Mouse (Mus musculus): ENCODE results near the gene Rbmxl1. TPM values are rescaled to one million over a fixed set of nuclear protein-coding genes. Genes with fewer than 3 reads are reported as not detected.
"Not testable (repeated sequence)": the region's sequence is repeated elsewhere in the genome, so short reads cannot be mapped to it uniquely, and the experiment has no call there.

Gene Rbmxl1
- polyA plus RNA-seq, 1 experiment from 2014 or later = 398 TPM

- no peak overlapping the region for H3K27ac ChIP-seq (replicated peaks)
- whole genome bisulfite sequencing = 92% methylated on average over 3 of the region's 3 CpGs
- H3K4me1 ChIP-seq = peaks cover 10% of the 10 kb centered on the region
- no peaks in the 10 kb centered on the region for H3K9me3 ChIP-seq
- no peaks in the 10 kb centered on the region for H3K27me3 ChIP-seq (replicated peaks; ENCODE audit: low read depth, poor library complexity, severe bottlenecking)
- H3K36me3 ChIP-seq (replicated peaks) = peaks cover 40% of the 10 kb centered on the region
- no peak overlapping the region for H3K4me3 ChIP-seq
- DNase-seq (ENCODE audit: low spot score) = no peak
These were observed 6.4 kb upstream of the Rbmxl1 start for GRCm38 (mm10) chr8:78515132-78515531.

- Histone ChIP-seq H3K36me3 (replicated peaks) (peaks cover 38% of the 10 kb centered on the region), H3K4me3 (no peak overlapping the region), H3K27ac (replicated peaks) (no peak overlapping the region), H3K27me3 (replicated peaks; ENCODE audit: low read depth, poor library complexity, severe bottlenecking) (no peaks in the 10 kb centered on the region), H3K4me1 (peaks cover 11% of the 10 kb centered on the region), H3K9me3 (no peaks in the 10 kb centered on the region)
- 93% methylated on average over 1 of the region's 1 CpGs for WGBS
- no peak for DNase-seq (ENCODE audit: low spot score)
These were observed 6.0 kb upstream of the Rbmxl1 start for GRCm38 (mm10) chr8:78514706-78515105.

DNA sequence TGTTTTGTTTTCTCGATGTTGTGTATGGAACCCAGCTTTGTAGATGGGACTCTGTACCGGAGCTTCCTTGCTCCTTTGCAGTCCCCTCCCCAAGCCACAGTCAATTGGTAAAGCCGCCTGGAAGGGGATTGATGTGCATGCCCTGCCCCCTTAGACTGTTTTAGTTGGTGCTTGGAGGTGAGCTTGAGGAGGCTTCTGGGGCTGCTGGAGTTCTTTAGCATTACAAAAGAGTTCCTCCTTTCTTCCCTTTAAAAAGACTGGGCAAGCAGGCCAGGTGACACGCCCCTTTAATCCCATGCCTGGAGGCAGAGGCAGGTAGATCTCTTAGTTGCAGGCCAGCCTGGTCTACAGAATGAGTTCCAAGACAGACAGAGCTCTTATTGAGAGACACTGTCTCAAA lies 4.4 kb upstream of the Rbmxl1 start:
- no peaks in the 10 kb centered on the region for H3K9me3 ChIP-seq
- 85% methylated on average over 4 of the region's 4 CpGs for whole genome bisulfite sequencing
- H3K4me3 ChIP-seq = no peak overlapping the region
- no peak overlapping the region for H3K27ac ChIP-seq (replicated peaks)
- H3K27me3 ChIP-seq (replicated peaks; ENCODE audit: low read depth, poor library complexity, severe bottlenecking) = no peaks in the 10 kb centered on the region
- DNase-seq (ENCODE audit: low spot score) = no peak
- H3K4me1 ChIP-seq = peaks cover 11% of the 10 kb centered on the region
- peaks cover 36% of the 10 kb centered on the region for H3K36me3 ChIP-seq (replicated peaks)

DNA sequence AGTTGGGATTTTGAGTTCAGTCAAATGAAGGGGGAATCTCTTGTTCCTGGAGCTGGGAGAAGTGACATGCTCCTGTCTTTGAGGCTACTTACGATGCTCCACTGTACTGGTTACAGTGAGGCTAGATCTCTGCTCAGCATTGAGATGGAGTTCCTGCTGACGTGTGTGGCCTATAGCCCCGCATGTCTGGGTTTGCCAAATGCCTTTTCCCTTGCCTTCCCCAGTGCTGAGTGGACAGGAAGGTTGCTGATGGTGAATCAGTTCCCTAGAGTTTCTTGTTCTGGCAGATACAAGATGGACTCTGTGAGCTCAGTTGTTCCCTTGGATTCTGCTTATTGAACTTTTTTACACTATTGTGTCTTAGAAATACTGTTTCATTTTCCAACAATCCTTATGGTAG lies 2.2 kb upstream of the Rbmxl1 start:
- Histone ChIP-seq H3K4me1 (peaks cover 18% of the 10 kb centered on the region), H3K27ac (replicated peaks) (no peak overlapping the region), H3K9me3 (peaks cover 8% of the 10 kb centered on the region; the same call in 1 of the 2 replicates), H3K27me3 (replicated peaks; ENCODE audit: low read depth, poor library complexity, severe bottlenecking) (no peaks in the 10 kb centered on the region), H3K36me3 (replicated peaks) (peaks cover 28% of the 10 kb centered on the region), H3K4me3 (peak overlapping the region; percentile 11; the same call in 1 of the 2 replicates)
- DNase-seq (ENCODE audit: low spot score) = no peak
- WGBS = 57% methylated on average over 3 of the region's 3 CpGs

- Histone ChIP-seq H3K9me3 (peaks cover 8% of the 10 kb centered on the region; the same call in 1 of the 2 replicates), H3K36me3 (replicated peaks) (peaks cover 29% of the 10 kb centered on the region), H3K4me3 (peak overlapping the region; percentile 96), H3K4me1 (peaks cover 18% of the 10 kb centered on the region), H3K27ac (replicated peaks) (peak overlapping the region; percentile 100), H3K27me3 (replicated peaks; ENCODE audit: low read depth, poor library complexity, severe bottlenecking) (no peaks in the 10 kb centered on the region)
- under 1% methylated on average over 11 of the region's 11 CpGs for WGBS
- DNase-seq (ENCODE audit: low spot score) = no peak
These were observed 1.4 kb upstream of the Rbmxl1 start for GRCm38 (mm10) chr8:78510094-78510493.

DNA sequence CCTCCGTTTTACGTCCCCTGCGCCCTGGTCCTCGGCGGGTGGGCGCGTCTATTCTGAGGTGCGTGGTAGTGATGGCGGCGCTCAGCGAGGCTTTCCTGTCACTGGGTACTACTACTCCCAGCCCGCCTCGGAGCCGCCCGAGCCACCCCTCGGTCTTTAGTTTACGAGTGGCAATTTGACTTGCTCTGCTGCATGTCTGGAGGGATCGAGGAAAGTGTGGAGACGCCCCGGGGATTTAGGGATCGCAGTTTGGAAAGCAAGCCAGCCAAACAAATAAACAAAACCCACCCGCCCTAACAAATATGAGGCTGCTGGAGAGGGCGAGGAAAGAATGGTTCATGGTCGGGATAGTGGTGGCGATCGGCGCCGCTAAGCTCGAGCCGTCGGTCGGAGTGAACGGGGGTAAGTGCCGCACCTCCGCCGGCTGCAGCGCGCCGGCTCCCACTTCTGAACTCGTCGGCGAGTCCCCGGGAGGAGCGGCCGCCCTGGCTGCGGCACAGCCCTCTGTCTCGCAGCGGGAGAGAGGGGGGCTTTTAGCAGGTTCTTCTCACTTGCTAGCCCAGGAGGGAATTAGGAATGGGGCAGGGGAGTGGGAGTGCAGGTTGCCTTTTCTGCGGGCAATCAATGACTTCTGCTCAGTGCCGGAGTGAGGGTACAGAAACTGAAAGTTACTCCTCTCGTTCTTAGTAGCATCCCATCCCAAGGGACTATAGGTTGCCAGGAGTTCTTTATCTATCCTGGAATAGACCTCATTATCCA lies 754 bp upstream of the Rbmxl1 start, which contains the start of gene Slc10a7:
Gene Slc10a7, plus strand, starts transcription at position 74 of the 759 bp plus-strand sequence.
- Histone ChIP-seq H3K27me3 (replicated peaks; ENCODE audit: low read depth, poor library complexity, severe bottlenecking) (no peaks in the 10 kb centered on the region), H3K27ac (replicated peaks) (peak within 1 kb of the TSS; percentile 100), H3K4me3 (peak within 1 kb of the TSS; percentile 96), H3K36me3 (replicated peaks) (peaks cover 35% of the 10 kb centered on the region), H3K9me3 (peaks cover 8% of the 10 kb centered on the region; the same call in 1 of the 2 replicates), H3K4me1 (peaks cover 18% of the 10 kb centered on the region)
- WGBS = under 1% methylated on average over 51 of the region's 51 CpGs
- peak; percentile 93 for DNase-seq (ENCODE audit: low spot score)

GRCm38 (mm10) chr8:78507979-78508718 lies 549 bp downstream of the Rbmxl1 start:
- DNase-seq (ENCODE audit: low spot score) = peak; percentile 77

DNA sequence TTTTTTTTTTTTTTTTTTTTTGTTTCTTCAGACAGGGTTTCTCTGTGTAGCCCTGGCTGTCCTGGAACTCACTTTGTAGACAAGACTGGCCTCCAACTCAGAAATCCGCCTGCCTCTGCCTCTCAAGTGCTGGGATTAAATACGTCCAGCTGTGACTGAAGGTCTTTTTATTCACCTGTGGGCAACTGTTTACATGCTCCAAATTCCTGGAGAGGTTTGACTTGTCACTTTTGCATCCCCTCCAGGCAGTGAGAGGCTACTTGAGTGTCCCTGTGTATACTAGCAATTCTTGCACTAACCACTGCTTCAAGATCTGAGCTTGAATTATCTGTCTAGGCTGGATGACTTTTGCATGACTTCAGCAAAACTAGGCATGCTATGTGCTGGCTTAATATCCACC lies 6.0 kb downstream of the Rbmxl1 start:
- H3K9me3 ChIP-seq = peaks cover 8% of the 10 kb centered on the region; the same call in 1 of the 2 replicates
- peaks cover 45% of the 10 kb centered on the region for H3K36me3 ChIP-seq (replicated peaks)
- no peak overlapping the region for H3K4me3 ChIP-seq
- 75% methylated on average over 2 of the region's 2 CpGs for WGBS
- H3K27me3 ChIP-seq (replicated peaks; ENCODE audit: low read depth, poor library complexity, severe bottlenecking) = no peaks in the 10 kb centered on the region
- H3K4me1 ChIP-seq = peaks cover 7% of the 10 kb centered on the region
- H3K27ac ChIP-seq (replicated peaks) = no peak overlapping the region
- DNase-seq (ENCODE audit: low spot score) = no peak

More at GRCm38 (mm10) chr8:78507979-78508718, 549 bp downstream of the Rbmxl1 start:
- Histone ChIP-seq H3K4me3 (peak overlapping the region; percentile 96), H3K27me3 (replicated peaks; ENCODE audit: low read depth, poor library complexity, severe bottlenecking) (no peaks in the 10 kb centered on the region), H3K36me3 (replicated peaks) (peaks cover 46% of the 10 kb centered on the region), H3K9me3 (peaks cover 8% of the 10 kb centered on the region; the same call in 1 of the 2 replicates), H3K4me1 (peaks cover 18% of the 10 kb centered on the region), H3K27ac (replicated peaks) (peak overlapping the region; percentile 100)
- 1% methylated on average over 38 of the region's 38 CpGs for WGBS

GRCm38 (mm10) chr8:78496273-78496672 lies 12.4 kb downstream of the Rbmxl1 start:
- not testable (repeated sequence) for H3K4me3 ChIP-seq, H3K4me1 ChIP-seq

GRCm38 (mm10) chr8:78493031-78493430 lies 15.7 kb downstream of the Rbmxl1 start:
- H3K36me3 ChIP-seq (replicated peaks) = no peaks in the 10 kb centered on the region
- H3K4me1 ChIP-seq = no peaks in the 10 kb centered on the region
- H3K4me3 ChIP-seq = no peak overlapping the region
- WGBS = 40% methylated on average over 2 of the region's 2 CpGs
- no peaks in the 10 kb centered on the region for H3K9me3 ChIP-seq
- DNase-seq (ENCODE audit: low spot score) = no peak
- H3K27ac ChIP-seq (replicated peaks) = no peak overlapping the region
- no peaks in the 10 kb centered on the region for H3K27me3 ChIP-seq (replicated peaks; ENCODE audit: low read depth, poor library complexity, severe bottlenecking)

More at GRCm38 (mm10) chr8:78496273-78496672, 12.4 kb downstream of the Rbmxl1 start:
- WGBS = 94% methylated on average over 3 of the region's 3 CpGs
- not testable (repeated sequence) for H3K36me3 ChIP-seq (replicated peaks); H3K9me3 ChIP-seq; H3K27me3 ChIP-seq (replicated peaks; ENCODE audit: low read depth, poor library complexity, severe bottlenecking); H3K27ac ChIP-seq (replicated peaks); DNase-seq (ENCODE audit: low spot score)

- no peak overlapping the region for H3K4me3 ChIP-seq
- DNase-seq (ENCODE audit: low spot score) = no peak
- no peaks in the 10 kb centered on the region for H3K36me3 ChIP-seq (replicated peaks)
- H3K27me3 ChIP-seq (replicated peaks; ENCODE audit: low read depth, poor library complexity, severe bottlenecking) = no peaks in the 10 kb centered on the region
- no peaks in the 10 kb centered on the region for H3K4me1 ChIP-seq
- no peak overlapping the region for H3K27ac ChIP-seq (replicated peaks)
- 79% methylated on average over 3 of the region's 3 CpGs for WGBS
- no peaks in the 10 kb centered on the region for H3K9me3 ChIP-seq
These were observed 19.0 kb downstream of the Rbmxl1 start for GRCm38 (mm10) chr8:78489733-78490132.

- no peaks in the 10 kb centered on the region for H3K4me1 ChIP-seq
- DNase-seq (ENCODE audit: low spot score) = peak; percentile 12
- H3K27ac ChIP-seq (replicated peaks) = no peak overlapping the region
- H3K27me3 ChIP-seq (replicated peaks; ENCODE audit: low read depth, poor library complexity, severe bottlenecking) = no peaks in the 10 kb centered on the region
- no peaks in the 10 kb centered on the region for H3K36me3 ChIP-seq (replicated peaks)
- 54% methylated on average over 6 of the region's 6 CpGs for WGBS
- H3K9me3 ChIP-seq = no peaks in the 10 kb centered on the region
- H3K4me3 ChIP-seq = no peak overlapping the region
These were observed 31.5 kb downstream of the Rbmxl1 start for GRCm38 (mm10) chr8:78477051-78477829.

Data from embryonic facial prominence, embryonic 10.5 days (tissue).